Comparison of ENCODE assay signal across 8 mouse cellular contexts in the genomic region with DNA sequence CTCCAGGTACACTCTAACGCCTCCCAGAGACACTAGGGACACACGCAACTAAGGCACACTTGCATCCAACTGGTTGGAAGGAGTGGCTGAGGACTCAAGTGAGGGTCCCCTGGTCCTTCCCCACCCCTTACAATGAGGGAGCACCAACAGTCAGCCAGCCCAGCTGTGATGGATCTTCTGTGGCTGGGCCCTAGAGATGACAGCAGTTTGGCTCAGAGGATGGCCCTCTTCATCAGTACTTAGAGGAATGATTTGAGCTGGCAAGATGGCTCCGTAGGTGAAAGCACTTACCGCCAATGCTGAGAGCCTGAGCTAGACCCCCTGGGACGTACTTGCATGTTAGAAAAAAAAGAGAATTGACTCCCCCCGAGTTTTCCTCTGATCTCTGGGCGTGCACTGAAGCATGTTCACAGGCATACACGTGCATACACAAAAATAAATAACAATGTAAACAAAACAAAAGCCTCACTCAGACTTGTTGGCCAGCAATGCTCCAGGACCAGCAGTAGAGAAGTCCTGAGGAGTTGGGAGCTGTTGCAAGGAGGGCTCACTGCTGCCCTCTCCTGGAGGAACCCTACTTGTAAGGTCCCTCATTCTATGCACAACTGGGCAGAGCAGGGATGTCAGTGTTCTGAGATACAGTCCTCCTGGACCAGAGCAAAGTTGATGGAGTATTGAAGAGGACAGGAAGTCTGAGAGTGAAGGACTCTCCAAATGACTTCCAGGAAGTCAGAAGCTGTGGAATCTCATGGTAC. TPM values are rescaled to one million over a fixed set of nuclear protein-coding genes. Genes with fewer than 3 reads are reported as not detected.
DNase-seq lines count a peak whose midpoint lies in the region; ATAC-seq lines count a peak whose summit lies in the region.

No protein-coding gene starts in this region.

- no peak overlapping the region for H3K9ac ChIP-seq in neural tube, embryonic 15.5 days (replicated peaks)

- H3K36me3 ChIP-seq in neural tube, embryonic 15.5 days: no peaks in the 10 kb centered on the region

- WGBS in neural tube, embryonic 15.5 days: 69% methylated on average over 8 of the region's 8 CpGs

- peak; percentile 70 for DNase-seq in neural tube, embryonic 10.5 days (ENCODE audit: extremely low spot score, low spot score)
- peak; percentile 76 for DNase-seq in cerebellum, adult 11 months
- peak; percentile 77 for DNase-seq in gastrocnemius, adult 18-20 months (ENCODE audit: low spot score)
- peak; percentile 72 to 88 for DNase-seq in kidney, adult 8-10 months
- DNase-seq in left cerebral cortex, postnatal 4 days: peak; percentile 82
- DNase-seq in retina, embryonic 14.5 days (ENCODE audit: low spot score): peak; percentile 85
- DNase-seq in thymus, postnatal 14 days: peak; percentile 77

- H3K9me3 ChIP-seq in neural tube, embryonic 15.5 days (replicated peaks): no peaks in the 10 kb centered on the region

- no peak overlapping the region for H3K27ac ChIP-seq in neural tube, embryonic 15.5 days (replicated peaks)

- H3K27me3 ChIP-seq in neural tube, embryonic 15.5 days (replicated peaks): no peaks in the 10 kb centered on the region

- H3K4me1 ChIP-seq in neural tube, embryonic 15.5 days: no peaks in the 10 kb centered on the region

- H3K4me3 ChIP-seq in neural tube, embryonic 15.5 days (replicated peaks): no peak overlapping the region

- H3K4me2 ChIP-seq in neural tube, embryonic 15.5 days: no peak overlapping the region

- intact Hi-C loops in left cerebral cortex, postnatal 4 days (cut with DNase I): no loop called here

- ATAC-seq in neural tube, embryonic 15.5 days (ENCODE audit: low FRiP score): no peak

RNA-seq across cellular contexts. Expression of a gene that starts 2.4 kb away (rescaled TPM):
- 0.20 TPM in 1 of 2 replicates, not detected in the other for polyA plus RNA-seq in neural tube, embryonic 15.5 days (2015; fragmentation: Nextera tagmentation; extraction: Ambion mirVana)
- total RNA-seq in gastrocnemius, adult 18-20 months (2021): not detected
- under 1 TPM in 1 of 2 experiments, not detected in 1; 0.52 TPM for total RNA-seq in left cerebral cortex, postnatal 4 days (2021)

RNA-seq across cellular contexts. Expression of a gene that starts 33.2 kb away (rescaled TPM):
- 0.23 TPM in 1 of 2 replicates, not detected in the other for polyA plus RNA-seq in neural tube, embryonic 15.5 days (2015; fragmentation: Nextera tagmentation; extraction: Ambion mirVana)
- not detected for total RNA-seq in gastrocnemius, adult 18-20 months (2021)
- under 1 TPM in 1 of 2 experiments, not detected in 1; 0.16 TPM for total RNA-seq in left cerebral cortex, postnatal 4 days (2021)
